ENCODE assay signal across 8 mouse cellular contexts in the genomic region with DNA sequence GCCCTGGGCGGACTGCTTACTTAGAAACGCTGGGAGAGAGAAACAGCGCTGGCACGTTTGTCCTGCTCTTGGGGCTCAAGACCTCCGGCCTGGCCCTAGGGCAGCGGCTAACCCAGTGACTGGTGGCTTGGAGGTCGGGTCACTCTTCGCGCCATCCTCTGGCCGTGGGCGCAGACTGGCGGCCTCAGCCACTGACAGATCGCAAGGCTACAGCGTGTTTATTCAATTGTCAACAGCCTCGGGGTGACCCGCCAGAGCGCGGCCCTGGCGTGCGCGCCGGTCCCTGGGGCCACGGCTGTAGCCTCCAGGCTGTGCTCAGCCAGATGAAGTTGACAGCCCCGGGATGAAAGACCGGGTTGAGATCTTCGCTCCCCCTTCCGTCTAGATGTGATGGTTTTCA. TPM values are rescaled to one million over a fixed set of nuclear protein-coding genes. Genes with fewer than 3 reads are reported as not detected.
DNase-seq lines count a peak whose midpoint lies in the region; ATAC-seq and TF ChIP-seq lines count a peak whose summit lies in the region.

No protein-coding gene starts in this region.

- no peaks in the 10 kb centered on the region for H3K36me3 ChIP-seq in testis, adult 2 months (ENCODE audit: control insufficient read depth, insufficient read depth, low read length)
- no peaks in the 10 kb centered on the region for H3K36me3 ChIP-seq in limb, embryonic 11.5 days (ENCODE audit: control insufficient read depth, insufficient read depth, low read length)

- H3K4me1 ChIP-seq in testis, adult 2 months (ENCODE audit: control insufficient read depth, insufficient read depth, low read length) = peaks cover 14% of the 10 kb centered on the region
- peaks cover 10% of the 10 kb centered on the region for H3K4me1 ChIP-seq in limb, embryonic 11.5 days (ENCODE audit: control insufficient read depth, insufficient read depth, low read length)

- DNase-seq in gastrocnemius, postnatal 10 days = peak; percentile 17
- DNase-seq in gastrocnemius, adult 18-20 months (ENCODE audit: low spot score) = no peak
- DNase-seq in testis, postnatal 14 days (ENCODE audit: low spot score) = no peak
- peak; percentile 62 for DNase-seq in limb, embryonic 11.5 days (ENCODE audit: low spot score)
- no peak for DNase-seq in thymus, postnatal 36 days
- no peak for DNase-seq in left cerebral cortex, postnatal 25 days (ENCODE audit: low spot score in 2 of 2)
- DNase-seq in urinary bladder, postnatal 10 days (ENCODE audit: low spot score) = no peak

- no peak overlapping the region for H3K9ac ChIP-seq in limb, embryonic 11.5 days (ENCODE audit: low read length)

- no peak overlapping the region; the same call in 1 of the 2 replicates for H3K4me3 ChIP-seq in testis, adult 2 months (ENCODE audit: control insufficient read depth, low read depth, low read length)
- H3K4me3 ChIP-seq in limb, embryonic 11.5 days (ENCODE audit: low read depth, low read length) = 0 out of 2 replicates have a peak overlapping the region, but pooled peaks have one; percentile 5

- TF ChIP-seq CTCF in testis, adult 2 months (IDR thresholded peaks at IDR 0.05; ENCODE audit: control insufficient read depth, insufficient read depth, insufficient replicate concordance, low read depth, low read length) = no peak

- peak overlapping the region; percentile 44 for H3K27ac ChIP-seq in testis, adult 2 months (ENCODE audit: control insufficient read depth, insufficient read depth, low read depth, low read length)
- no peak overlapping the region for H3K27ac ChIP-seq in limb, embryonic 11.5 days (replicated peaks; ENCODE audit: low read depth, low read length)

- no peak for TF ChIP-seq POLR2A in testis, adult 2 months (IDR thresholded peaks at IDR 0.05; ENCODE audit: control insufficient read depth, low read depth, low read length)

- H3K4me2 ChIP-seq in limb, embryonic 11.5 days (ENCODE audit: low read depth, severe bottlenecking) = peak overlapping the region; percentile 28; the same call in 1 of the 2 replicates

- peaks cover 4% of the 10 kb centered on the region for H3K27me3 ChIP-seq in testis, adult 2 months (ENCODE audit: control insufficient read depth, insufficient read depth, low read length)
- peaks cover 88% of the 10 kb centered on the region for H3K27me3 ChIP-seq in limb, embryonic 11.5 days (ENCODE audit: control insufficient read depth, insufficient read depth, low read length)

- intact Hi-C loops in left cerebral cortex, postnatal 25 days (cut with DNase I) = loop anchor here (10.0 kb wide), 1 partner anchor 1072 kb away; no protein-coding TSS in a partner anchor

- no peak for ATAC-seq in limb, embryonic 11.5 days (ENCODE audit: insufficient number of reproducible peaks, low FRiP score, low TSS enrichment, low read depth)

- no peaks in the 10 kb centered on the region for H3K9me3 ChIP-seq in limb, embryonic 11.5 days (ENCODE audit: control insufficient read depth, low read length)

- under 1% methylated on average over 27 of the region's 27 CpGs for WGBS in limb, embryonic 11.5 days

RNA-seq across cellular contexts. Expression of gene Wt1, which starts 3.4 kb away (rescaled TPM):
- under 1 TPM in 1 of 2 experiments, not detected in 1; 0.18 TPM for total RNA-seq in gastrocnemius, postnatal 10 days (2021)
- total RNA-seq in gastrocnemius, adult 18-20 months (2021) = under 1 TPM in 1 of 2 experiments, not detected in 1; 0.09 TPM
- 31.5 and 40.2 TPM in 2 replicates for polyA plus RNA-seq in testis, adult 2 months (2012; rRNA removed)
- 1.7 and 2.0 TPM in 2 replicates for polyA plus RNA-seq in limb, embryonic 11.5 days (2014; fragmentation: Nextera tagmentation; extraction: Ambion mirVana)
- under 1 TPM; 0.30 to 0.32 TPM for total RNA-seq in left cerebral cortex, postnatal 25 days (2021)

RNA-seq across cellular contexts. Expression of gene Gm11060, which starts 31.1 kb away (rescaled TPM):
- total RNA-seq in gastrocnemius, postnatal 10 days (2021) = not detected
- total RNA-seq in gastrocnemius, adult 18-20 months (2021) = not detected
- polyA plus RNA-seq in testis, adult 2 months (2012; rRNA removed) = not detected in 2 replicates
- not detected in 2 replicates for polyA plus RNA-seq in limb, embryonic 11.5 days (2014; fragmentation: Nextera tagmentation; extraction: Ambion mirVana)
- not detected for total RNA-seq in left cerebral cortex, postnatal 25 days (2021)

Comparison
In these comparisons a context has a peak if more than half of its experiments do, and no peak if none do; other contexts are left out.
1. DNase-seq: peak in gastrocnemius, postnatal 10 days (single experiment) and limb, embryonic 11.5 days (single experiment); none in gastrocnemius, adult 18-20 months (single experiment), testis, postnatal 14 days (single experiment), thymus, postnatal 36 days (0 of 2), left cerebral cortex, postnatal 25 days (0 of 2) and urinary bladder, postnatal 10 days (single experiment).